Mouse (Mus musculus) Patski (cell line): ENCODE data around the gene Kif1c. TPM values are rescaled to one million over a fixed set of nuclear protein-coding genes. Genes with fewer than 3 reads are reported as not detected.
A peak's percentile ranks its signal among the peaks of the same experiment; 100 is the strongest.

Experiments
- ATAC-seq: fragments of 100-300 bp; one replicate; pipeline ENCODE4 v1.8.0; 2021
- CTCF ChIA-PET: fragments of 350-600 bp; sonication (Branson Sonifier 250); formaldehyde crosslinking; loops from one replicate; lab custom pipeline; 2022; ENCODE audit warnings: inconsistent platforms; lab: Charles Lee
- POLR2A ChIA-PET: fragments of 350-600 bp; sonication (Branson Sonifier 250); formaldehyde crosslinking; loops from one replicate; lab custom pipeline; 2022; ENCODE audit warnings: antibody characterized with exemption, inconsistent platforms; lab: Charles Lee
- DNase-seq: peaks from one replicate; pipeline ENCODE4 v3.0.0-alpha.2; 2011; ENCODE audit warnings: low read depth, low spot score
- H3K27me3 ChIP-seq: fragments of 371-371 bp; one replicate; pipeline ENCODE4 v1.5.1; 2021
- CTCF ChIP-seq: fragments of 100-300 bp; IDR thresholded peaks from one replicate; pipeline ENCODE4 v1.5.1; 2021
- in situ Hi-C: fragments of 300-500 bp; cut with MboI; formaldehyde crosslinking; loops from 3 replicates; pipeline ENCODE4 v1.11.1; 2018; ENCODE audit warnings: low pct_unique_long_range_greater_than_20kb, mixed read lengths
- polyA plus RNA-seq: library from polyadenylated mRNA; unstranded; gene quantifications from one replicate; pipeline ENCODE4 v1.2.3, GENCODE M21; 2021

The Kif1c gene
- polyA plus RNA-seq, 1 experiment from 2014 or later = 126 TPM

DNA sequence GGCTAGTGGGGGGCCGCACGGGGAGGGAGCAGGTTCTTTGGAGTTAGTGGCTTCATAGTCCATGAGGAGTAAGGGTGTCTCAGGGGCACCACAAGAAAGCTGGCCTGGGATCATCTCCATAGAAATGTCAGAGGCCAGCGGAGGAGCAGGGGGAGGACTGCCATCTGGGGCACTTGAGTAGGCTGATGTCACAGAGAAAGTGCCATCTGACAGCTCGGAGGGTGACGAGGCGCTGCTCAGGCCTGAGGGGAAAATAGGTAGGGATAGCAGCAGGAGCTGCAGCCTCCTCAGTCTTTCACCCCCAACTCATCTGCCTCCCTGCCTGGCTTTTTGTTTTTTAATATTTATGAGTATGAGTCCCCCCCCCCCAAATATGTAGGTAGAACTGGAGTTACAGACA lies 26.3 kb upstream of the Kif1c start:
- in situ Hi-C loops = no loop called here
- ChIA-PET CTCF (interaction anchor here (1.1 kb wide), 1 partner anchor 8 kb away, joined by 3 read pairs; no protein-coding TSS in a partner anchor), POLR2A (no interaction called here)
- DNase-seq (no peak), ATAC-seq (no peak)
- TF ChIP-seq CTCF = no peak
- no peaks in the 10 kb centered on the region for H3K27me3 ChIP-seq

DNA sequence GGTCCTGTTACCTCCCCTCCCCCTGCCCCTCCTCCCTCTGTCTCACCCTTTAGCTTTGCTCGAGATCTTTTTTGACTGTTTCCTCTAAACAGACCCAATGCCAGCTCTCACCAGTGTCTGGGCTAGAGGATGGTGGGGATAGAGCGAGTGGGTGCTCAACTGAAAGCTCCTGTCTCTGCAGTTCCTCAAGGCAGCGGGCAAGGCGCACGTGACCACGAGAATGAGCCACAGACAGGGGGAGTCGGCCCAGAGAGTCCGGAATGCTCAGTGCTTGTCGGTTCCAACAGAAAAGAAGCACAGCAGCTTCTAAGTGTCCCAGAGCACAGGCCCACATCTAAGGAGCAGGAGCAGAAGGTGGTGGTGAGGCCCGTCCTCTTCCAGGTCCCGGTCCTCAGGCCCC lies 25.8 kb upstream of the Kif1c start:
- DNase-seq (no peak), ATAC-seq (no peak)
- TF ChIP-seq CTCF = no peak
- H3K27me3 ChIP-seq = no peaks in the 10 kb centered on the region
- CTCF ChIA-PET = no interaction called here
- in situ Hi-C loops = no loop called here
- POLR2A ChIA-PET = no interaction called here

DNA sequence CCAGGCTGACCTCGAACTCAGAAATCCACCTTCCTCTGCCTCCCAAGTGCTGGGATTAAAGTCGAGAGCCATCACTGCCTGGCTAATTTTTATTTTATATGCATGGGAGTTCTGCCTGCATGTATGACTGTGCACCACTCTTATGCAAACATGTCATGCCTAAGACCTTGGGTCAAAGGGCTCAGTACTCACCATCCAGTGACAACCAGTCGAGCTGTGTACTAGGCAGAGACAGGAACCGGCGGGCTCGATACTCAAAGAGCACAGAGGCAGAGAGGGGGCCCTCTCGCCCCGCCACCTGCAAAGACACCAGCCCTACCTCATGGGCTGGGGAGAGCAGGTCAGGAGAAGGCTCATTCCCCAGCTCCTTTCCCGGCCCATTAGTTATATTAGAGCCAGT lies 22.3 kb upstream of the Kif1c start:
- DNase-seq (no peak), ATAC-seq (no peak)
- POLR2A ChIA-PET = no interaction called here
- no peak for TF ChIP-seq CTCF
- CTCF ChIA-PET = interaction anchor here (1.5 to 2.4 kb wide), 2 partner anchors 9 to 10 kb away, joined by 3 to 7 read pairs; partner anchors contain the start of genes Camta2 and Spag7
- H3K27me3 ChIP-seq = no peaks in the 10 kb centered on the region
- in situ Hi-C loops = no loop called here

- ATAC-seq = no peak
- DNase-seq = no peak
- H3K27me3 ChIP-seq = no peaks in the 10 kb centered on the region
- no peak for TF ChIP-seq CTCF
- CTCF ChIA-PET = interaction anchor here (1.5 to 2.4 kb wide), 2 partner anchors 10 kb away, joined by 3 to 7 read pairs; partner anchors contain the start of genes Camta2 and Spag7
- in situ Hi-C loops = no loop called here
- POLR2A ChIA-PET = no interaction called here
These were observed 21.8 kb upstream of the Kif1c start for GRCm38 (mm10) chr11:70678576-70678975.

DNA sequence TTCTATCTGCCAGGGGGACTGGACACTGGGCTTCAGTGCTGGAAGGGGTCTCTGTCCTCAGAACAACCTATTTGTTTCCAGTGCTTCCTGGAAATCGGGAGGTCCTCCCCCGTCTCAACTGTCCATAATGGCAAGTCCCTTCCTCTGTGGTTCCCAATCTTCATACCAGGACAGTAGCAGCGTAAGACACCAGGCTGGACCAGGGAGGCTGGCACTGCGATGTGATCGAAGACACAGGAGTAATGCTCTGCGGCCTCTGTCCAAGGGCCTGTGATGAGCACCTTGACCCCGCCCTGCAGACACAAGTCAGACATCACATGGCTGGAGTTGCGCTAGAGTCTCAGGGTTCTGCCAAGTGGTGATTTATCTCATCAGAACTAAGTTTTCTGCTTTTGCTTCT lies 21.0 kb upstream of the Kif1c start:
- no peaks in the 10 kb centered on the region for H3K27me3 ChIP-seq
- POLR2A ChIA-PET = no interaction called here
- TF ChIP-seq CTCF = no peak
- ATAC-seq (no peak), DNase-seq (no peak)
- CTCF ChIA-PET = no interaction called here
- in situ Hi-C loops = no loop called here

DNA sequence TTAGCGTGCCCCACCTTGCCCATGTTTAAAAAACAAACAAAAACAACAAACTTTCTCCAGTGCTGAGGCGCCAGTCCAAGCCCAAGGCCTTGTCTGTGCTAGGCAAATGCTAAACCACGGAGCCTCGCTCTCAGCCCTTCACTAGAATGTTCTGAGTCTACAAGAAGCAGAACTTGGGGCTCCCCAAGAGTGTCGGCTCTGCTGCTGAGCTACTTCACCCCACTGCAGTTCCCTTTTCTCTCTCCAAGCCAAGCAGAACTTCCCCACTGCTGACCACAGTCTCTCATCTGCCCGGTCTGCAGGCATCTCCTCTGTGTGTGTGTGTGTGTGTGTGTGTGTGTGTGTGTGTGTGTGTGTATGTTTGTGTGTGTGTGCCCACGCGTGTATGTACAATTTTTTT lies 20.5 kb upstream of the Kif1c start:
- ATAC-seq (no peak), DNase-seq (no peak)
- in situ Hi-C loops = no loop called here
- no peaks in the 10 kb centered on the region for H3K27me3 ChIP-seq
- ChIA-PET CTCF (no interaction called here), POLR2A (interaction anchor here (0.9 kb wide), 1 partner anchor 10 kb away, joined by 3 read pairs; no protein-coding TSS in a partner anchor)
- TF ChIP-seq CTCF = no peak

- no peak for ATAC-seq
- TF ChIP-seq CTCF = no peak
- CTCF ChIA-PET = interaction anchor here (1.2 to 2.0 kb wide), 2 partner anchors 10 to 97 kb away, joined by 4 to 5 read pairs; no protein-coding TSS in a partner anchor
- in situ Hi-C loops = no loop called here
- no peak for DNase-seq
- no peaks in the 10 kb centered on the region for H3K27me3 ChIP-seq
- POLR2A ChIA-PET = interaction anchor here (0.6 to 2.2 kb wide), 2 partner anchors 9 to 35 kb away, joined by 3 to 6 read pairs; no protein-coding TSS in a partner anchor
These were observed 19.2 kb upstream of the Kif1c start for GRCm38 (mm10) chr11:70681170-70681569.

GRCm38 (mm10) chr11:70681897-70682581 lies 18.3 kb upstream of the Kif1c start:
- in situ Hi-C loops = no loop called here
- no peaks in the 10 kb centered on the region for H3K27me3 ChIP-seq
- ChIA-PET CTCF (interaction anchor here (0.7 to 2.0 kb wide), 5 partner anchors 8 to 96 kb away, joined by 3 to 5 read pairs (median 4); no protein-coding TSS in a partner anchor), POLR2A (interaction anchor here (0.7 to 2.2 kb wide), 2 partner anchors 10 to 14 kb away, joined by 4 to 6 read pairs; no protein-coding TSS in a partner anchor)
- TF ChIP-seq CTCF = no peak
- DNase-seq (no peak), ATAC-seq (no peak)

- CTCF ChIA-PET = no interaction called here
- in situ Hi-C loops = no loop called here
- POLR2A ChIA-PET = interaction anchor here (1.5 kb wide), 1 partner anchor 93 kb away, joined by 4 read pairs; no protein-coding TSS in a partner anchor
- H3K27me3 ChIP-seq = no peaks in the 10 kb centered on the region
- ATAC-seq (no peak), DNase-seq (no peak)
- TF ChIP-seq CTCF = no peak
These were observed 16.7 kb upstream of the Kif1c start for GRCm38 (mm10) chr11:70683640-70684039.

- no peak for TF ChIP-seq CTCF
- ATAC-seq = peak; percentile 21
- CTCF ChIA-PET = interaction anchor here (1.2 to 1.5 kb wide), 2 partner anchors 12 to 18 kb away, joined by 4 to 7 read pairs; partner anchors contain the start of gene Spag7
- DNase-seq = no peak
- POLR2A ChIA-PET = interaction anchor here (1.5 to 2.2 kb wide), 4 partner anchors 13 to 40 kb away, joined by 7 to 11 read pairs (median 8); partner anchors contain the start of genes Inca1, Kif1c, Rnf167 and Slc25a11
- in situ Hi-C loops = loop anchor here (5.0 kb wide), 1 partner anchor 65 kb away; no protein-coding TSS in a partner anchor
- no peaks in the 10 kb centered on the region for H3K27me3 ChIP-seq
These were observed 13.3 kb upstream of the Kif1c start for GRCm38 (mm10) chr11:70686901-70687566.
